Comparison of ENCODE assay signal across 8 mouse cellular contexts in the genomic region with DNA sequence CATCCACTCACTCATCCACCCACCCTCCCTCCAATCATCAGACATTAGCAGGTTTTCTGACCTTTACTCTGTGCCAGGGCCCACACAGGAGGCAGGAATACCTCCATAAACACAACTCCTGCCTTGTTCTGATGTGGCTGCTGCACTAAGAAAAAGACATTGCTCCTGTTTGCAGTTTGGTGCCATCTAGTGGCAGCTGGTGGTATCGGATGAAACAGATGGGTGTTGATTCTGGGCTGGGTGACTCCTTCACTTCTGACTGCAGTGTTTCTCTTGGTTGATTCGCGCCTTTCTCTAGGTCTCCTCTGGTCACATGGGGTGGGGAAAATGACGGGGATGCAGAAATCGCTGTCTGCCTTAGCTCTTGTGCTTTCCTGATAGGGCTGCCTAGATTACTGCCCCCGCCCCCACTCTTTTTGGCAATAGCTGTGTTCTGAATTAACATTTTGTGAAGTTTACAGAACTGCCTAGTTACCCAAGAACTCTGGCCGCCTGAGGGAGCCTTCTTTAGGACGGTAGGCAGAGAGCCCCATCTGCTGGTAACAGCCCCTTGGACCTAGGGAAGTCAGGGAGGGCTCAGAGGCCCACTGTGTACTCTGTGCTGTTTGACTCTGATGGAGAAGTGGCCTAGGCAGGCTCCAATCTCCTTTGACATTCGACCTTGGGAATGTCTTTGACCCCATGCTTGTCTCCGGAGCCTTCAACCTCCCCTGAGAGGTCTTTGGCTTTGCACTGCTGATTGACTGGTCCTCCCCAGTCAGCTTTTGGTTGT. TPM values are rescaled to one million over a fixed set of nuclear protein-coding genes. Genes with fewer than 3 reads are reported as not detected.
DNase-seq lines count a peak whose midpoint lies in the region; ATAC-seq and TF ChIP-seq lines count a peak whose summit lies in the region.

No protein-coding gene starts in this region.

- no peak overlapping the region for H3K4me3 ChIP-seq in liver, embryonic 14.5 days (ENCODE audit: insufficient read depth in 1 of 2, low read depth in 2 of 2, low read length in 2 of 2)
- no peak overlapping the region for H3K4me3 ChIP-seq in neural tube, embryonic 15.5 days (replicated peaks)

- peak; percentile 96 for TF ChIP-seq CTCF in liver, embryonic 14.5 days (IDR thresholded peaks at IDR 0.05; ENCODE audit: low read depth)

- no peaks in the 10 kb centered on the region for H3K27me3 ChIP-seq in liver, embryonic 14.5 days (ENCODE audit: control insufficient read depth, insufficient read depth, low read length)
- H3K27me3 ChIP-seq in neural tube, embryonic 15.5 days (replicated peaks): peaks cover 31% of the 10 kb centered on the region

- no peak overlapping the region for H3K9ac ChIP-seq in liver, embryonic 14.5 days (replicated peaks)
- no peak overlapping the region for H3K9ac ChIP-seq in neural tube, embryonic 15.5 days (replicated peaks)

- TF ChIP-seq EP300 in liver, embryonic 14.5 days (IDR thresholded peaks at IDR 0.05; ENCODE audit: low read depth): no peak

- DNase-seq in urinary bladder, adult 18-20 months (ENCODE audit: low spot score in 2 of 2): peak; percentile 22 to 57
- DNase-seq in urinary bladder, postnatal 10 days (ENCODE audit: low spot score): no peak
- DNase-seq in cerebellum, postnatal 25 days: peak; percentile 74 to 85
- peak; percentile 76 to 78 for DNase-seq in frontal cortex, postnatal 25 days (ENCODE audit: low spot score in 2 of 2)
- DNase-seq in kidney, postnatal 10 days: peak; percentile 86
- peak; percentile 30 to 40 (median 37) for DNase-seq in liver, embryonic 14.5 days (ENCODE audit: low read depth in 3 of 3, low spot score in 3 of 3)
- DNase-seq in thymus, postnatal 10 days (ENCODE audit: low spot score in 2 of 2): peak; percentile 16 to 65

- ATAC-seq in liver, embryonic 14.5 days (ENCODE audit: insufficient read depth): no peak
- ATAC-seq in neural tube, embryonic 15.5 days (ENCODE audit: low FRiP score): peak; percentile 60; the same call in 1 of the 2 replicates

- no peaks in the 10 kb centered on the region for H3K4me1 ChIP-seq in liver, embryonic 14.5 days (replicated peaks; ENCODE audit: control insufficient read depth in 2 of 2, insufficient read depth in 2 of 2, low read length in 1 of 2)
- H3K4me1 ChIP-seq in neural tube, embryonic 15.5 days: no peaks in the 10 kb centered on the region

- H3K4me2 ChIP-seq in liver, embryonic 14.5 days (ENCODE audit: low read depth): no peak overlapping the region
- no peak overlapping the region for H3K4me2 ChIP-seq in neural tube, embryonic 15.5 days

- no peaks in the 10 kb centered on the region for H3K36me3 ChIP-seq in liver, embryonic 14.5 days (replicated peaks; ENCODE audit: control insufficient read depth, insufficient read depth, low read depth)
- no peaks in the 10 kb centered on the region for H3K36me3 ChIP-seq in neural tube, embryonic 15.5 days

- H3K27ac ChIP-seq in liver, embryonic 14.5 days: no peak overlapping the region
- no peak overlapping the region for H3K27ac ChIP-seq in neural tube, embryonic 15.5 days (replicated peaks)

- no peaks in the 10 kb centered on the region for H3K9me3 ChIP-seq in liver, embryonic 14.5 days (ENCODE audit: control insufficient read depth, low read length)
- H3K9me3 ChIP-seq in neural tube, embryonic 15.5 days (replicated peaks): no peaks in the 10 kb centered on the region

- WGBS in liver, embryonic 14.5 days (ENCODE audit: insufficient replicate concordance): 11% methylated on average over 10 of the region's 10 CpGs
- WGBS in neural tube, embryonic 15.5 days: 20% methylated on average over 10 of the region's 10 CpGs

RNA-seq across cellular contexts. Expression of a gene that starts 12.0 kb away (rescaled TPM):
- polyA plus RNA-seq in liver, embryonic 14.5 days (2012; rRNA removed): not detected in 2 replicates
- not detected in 2 replicates for polyA plus RNA-seq in liver, embryonic 14.5 days (2014; fragmentation: Nextera tagmentation; extraction: Ambion mirVana)
- polyA plus RNA-seq in neural tube, embryonic 15.5 days (2015; fragmentation: Nextera tagmentation; extraction: Ambion mirVana): 112 and 125 TPM in 2 replicates

Comparison
In these comparisons a context has a peak if more than half of its experiments do, and no peak if none do; other contexts are left out.
1. RNA of a gene that starts 12.0 kb away (polyA plus RNA-seq): 112 to 125 TPM in neural tube, embryonic 15.5 days; not detected in liver, embryonic 14.5 days; every median in the first group is over 100 times any median in the second.